Mouse (Mus musculus): ENCODE measurements at regions not wholly inside any gene's neighbourhood (a gene's known extent, or its start where the extent isn't known, plus 50 kb on each side); places are given as distances from the start of the nearest gene placed in this dataset.

GRCm38 (mm10) chr11:112839721-112840494, 57.9 kb downstream of the Sox9 start:
- no peak overlapping the region for H3K27ac ChIP-seq (ENCODE audit: insufficient read depth, low read depth, low read length)
- TF ChIP-seq POLR2A (IDR thresholded peaks at IDR 0.05; ENCODE audit: borderline replicate concordance, low read depth, low read length) (no peak), CTCF (IDR thresholded peaks at IDR 0.05; ENCODE audit: low read depth, low read length) (no peak)
- no peaks in the 10 kb centered on the region for H3K4me1 ChIP-seq (ENCODE audit: control insufficient read depth, insufficient read depth, low read length)
- H3K4me3 ChIP-seq (ENCODE audit: insufficient read depth, low read length): no peak overlapping the region

- Histone ChIP-seq H3K27ac (ENCODE audit: insufficient read depth, low read depth, low read length) (no peak overlapping the region), H3K4me1 (ENCODE audit: control insufficient read depth, insufficient read depth, low read length) (no peaks in the 10 kb centered on the region), H3K4me3 (ENCODE audit: insufficient read depth, low read length) (no peak overlapping the region)
- TF ChIP-seq POLR2A (IDR thresholded peaks at IDR 0.05; ENCODE audit: borderline replicate concordance, low read depth, low read length): no peak
- no peak for TF ChIP-seq CTCF (IDR thresholded peaks at IDR 0.05; ENCODE audit: low read depth, low read length)
These were observed 58.4 kb downstream of the Sox9 start for GRCm38 (mm10) chr11:112840495-112840828.

- Histone ChIP-seq H3K4me3 (ENCODE audit: insufficient read depth, low read length) (no peak overlapping the region), H3K27ac (ENCODE audit: insufficient read depth, low read depth, low read length) (no peak overlapping the region), H3K4me1 (ENCODE audit: control insufficient read depth, insufficient read depth, low read length) (no peaks in the 10 kb centered on the region)
- TF ChIP-seq POLR2A (IDR thresholded peaks at IDR 0.05; ENCODE audit: borderline replicate concordance, low read depth, low read length): no peak
- no peak for TF ChIP-seq CTCF (IDR thresholded peaks at IDR 0.05; ENCODE audit: low read depth, low read length)
These were observed 62.4 kb downstream of the Sox9 start for GRCm38 (mm10) chr11:112844258-112844901.

GRCm38 (mm10) chr11:112847146-112847545, 65.1 kb downstream of the Sox9 start:
- H3K27ac ChIP-seq (ENCODE audit: insufficient read depth, low read depth, low read length): no peak overlapping the region
- H3K4me3 ChIP-seq (ENCODE audit: insufficient read depth, low read length): no peak overlapping the region
- H3K4me1 ChIP-seq (ENCODE audit: control insufficient read depth, insufficient read depth, low read length): no peaks in the 10 kb centered on the region
- no peak for TF ChIP-seq CTCF (IDR thresholded peaks at IDR 0.05; ENCODE audit: low read depth, low read length)
- TF ChIP-seq POLR2A (IDR thresholded peaks at IDR 0.05; ENCODE audit: borderline replicate concordance, low read depth, low read length): no peak

GRCm38 (mm10) chr11:112847851-112848250, 65.8 kb downstream of the Sox9 start:
- no peak overlapping the region for H3K4me3 ChIP-seq (ENCODE audit: insufficient read depth, low read length)
- TF ChIP-seq CTCF (IDR thresholded peaks at IDR 0.05; ENCODE audit: low read depth, low read length): no peak
- TF ChIP-seq POLR2A (IDR thresholded peaks at IDR 0.05; ENCODE audit: borderline replicate concordance, low read depth, low read length): no peak

GRCm38 (mm10) chr11:112849974-112850373, 68.0 kb downstream of the Sox9 start:
- H3K4me3 ChIP-seq (ENCODE audit: insufficient read depth, low read length): no peak overlapping the region
- H3K27ac ChIP-seq (ENCODE audit: insufficient read depth, low read depth, low read length): no peak overlapping the region
- TF ChIP-seq CTCF (IDR thresholded peaks at IDR 0.05; ENCODE audit: low read depth, low read length) (no peak), POLR2A (IDR thresholded peaks at IDR 0.05; ENCODE audit: borderline replicate concordance, low read depth, low read length) (no peak)
- no peaks in the 10 kb centered on the region for H3K4me1 ChIP-seq (ENCODE audit: control insufficient read depth, insufficient read depth, low read length)

More at GRCm38 (mm10) chr11:112847851-112848250, 65.8 kb downstream of the Sox9 start:
- no peaks in the 10 kb centered on the region for H3K4me1 ChIP-seq (ENCODE audit: control insufficient read depth, insufficient read depth, low read length)
- H3K27ac ChIP-seq (ENCODE audit: insufficient read depth, low read depth, low read length): no peak overlapping the region

GRCm38 (mm10) chr11:112850532-112851272, 68.7 kb downstream of the Sox9 start:
- TF ChIP-seq POLR2A (IDR thresholded peaks at IDR 0.05; ENCODE audit: borderline replicate concordance, low read depth, low read length): no peak
- no peak for TF ChIP-seq CTCF (IDR thresholded peaks at IDR 0.05; ENCODE audit: low read depth, low read length)
- Histone ChIP-seq H3K27ac (ENCODE audit: insufficient read depth, low read depth, low read length) (no peak overlapping the region), H3K4me3 (ENCODE audit: insufficient read depth, low read length) (no peak overlapping the region), H3K4me1 (ENCODE audit: control insufficient read depth, insufficient read depth, low read length) (no peaks in the 10 kb centered on the region)

- no peak overlapping the region for H3K27ac ChIP-seq (ENCODE audit: insufficient read depth, low read depth, low read length)
- H3K4me3 ChIP-seq (ENCODE audit: insufficient read depth, low read length): no peak overlapping the region
- H3K4me1 ChIP-seq (ENCODE audit: control insufficient read depth, insufficient read depth, low read length): no peaks in the 10 kb centered on the region
- no peak for TF ChIP-seq CTCF (IDR thresholded peaks at IDR 0.05; ENCODE audit: low read depth, low read length)
- TF ChIP-seq POLR2A (IDR thresholded peaks at IDR 0.05; ENCODE audit: borderline replicate concordance, low read depth, low read length): no peak
These were observed 69.3 kb downstream of the Sox9 start for GRCm38 (mm10) chr11:112851321-112851720.

GRCm38 (mm10) chr11:112855975-112856374, 74.0 kb downstream of the Sox9 start:
- TF ChIP-seq POLR2A (IDR thresholded peaks at IDR 0.05; ENCODE audit: borderline replicate concordance, low read depth, low read length) (no peak), CTCF (IDR thresholded peaks at IDR 0.05; ENCODE audit: low read depth, low read length) (no peak)
- Histone ChIP-seq H3K4me3 (ENCODE audit: insufficient read depth, low read length) (no peak overlapping the region), H3K27ac (ENCODE audit: insufficient read depth, low read depth, low read length) (no peak overlapping the region), H3K4me1 (ENCODE audit: control insufficient read depth, insufficient read depth, low read length) (no peaks in the 10 kb centered on the region)

GRCm38 (mm10) chr11:112859309-112859708, 77.3 kb downstream of the Sox9 start:
- H3K4me1 ChIP-seq (ENCODE audit: control insufficient read depth, insufficient read depth, low read length): no peaks in the 10 kb centered on the region
- TF ChIP-seq CTCF (IDR thresholded peaks at IDR 0.05; ENCODE audit: low read depth, low read length) (no peak), POLR2A (IDR thresholded peaks at IDR 0.05; ENCODE audit: borderline replicate concordance, low read depth, low read length) (no peak)
- no peak overlapping the region for H3K27ac ChIP-seq (ENCODE audit: insufficient read depth, low read depth, low read length)
- no peak overlapping the region for H3K4me3 ChIP-seq (ENCODE audit: insufficient read depth, low read length)

All from bone marrow macrophage, adult 2 months (primary cell).